Mouse (Mus musculus): ENCODE measurements around the gene Pum1.

The Pum1 gene

GRCm38 (mm10) chr4:130766926-130767325, 103.8 kb downstream of the Pum1 start:
- in situ Hi-C loops (cut with MboI; ENCODE audit: low pct_unique_long_range_greater_than_20kb in 1 of 2, low sequenced_read_pairs in 2 of 2, unreplicated experiment in 1 of 2), result no loop called here

GRCm38 (mm10) chr4:130773899-130774298, 110.8 kb downstream of the Pum1 start:
- in situ Hi-C loops (cut with MboI; ENCODE audit: low pct_unique_long_range_greater_than_20kb in 1 of 2, low sequenced_read_pairs in 2 of 2, unreplicated experiment in 1 of 2), result no loop called here

- in situ Hi-C loops (cut with MboI; ENCODE audit: low pct_unique_long_range_greater_than_20kb in 1 of 2, low sequenced_read_pairs in 2 of 2, unreplicated experiment in 1 of 2), result no loop called here
Observed at GRCm38 (mm10) chr4:130774822-130775221, 111.7 kb downstream of the Pum1 start.

- in situ Hi-C loops (cut with MboI; ENCODE audit: low pct_unique_long_range_greater_than_20kb in 1 of 2, low sequenced_read_pairs in 2 of 2, unreplicated experiment in 1 of 2), result no loop called here
Observed at GRCm38 (mm10) chr4:130777647-130778046, 114.5 kb downstream of the Pum1 start.

GRCm38 (mm10) chr4:130779037-130779436, 115.9 kb downstream of the Pum1 start:
- in situ Hi-C loops (cut with MboI; ENCODE audit: low pct_unique_long_range_greater_than_20kb in 1 of 2, low sequenced_read_pairs in 2 of 2, unreplicated experiment in 1 of 2), result no loop called here

- in situ Hi-C loops (cut with MboI; ENCODE audit: low pct_unique_long_range_greater_than_20kb in 1 of 2, low sequenced_read_pairs in 2 of 2, unreplicated experiment in 1 of 2), result no loop called here
Observed at GRCm38 (mm10) chr4:130782492-130782891, 119.4 kb downstream of the Pum1 start.

GRCm38 (mm10) chr4:130784755-130785154, 121.6 kb downstream of the Pum1 start:
- in situ Hi-C loops (cut with MboI; ENCODE audit: low pct_unique_long_range_greater_than_20kb in 1 of 2, low sequenced_read_pairs in 2 of 2, unreplicated experiment in 1 of 2), result loop anchor here (5.0 kb wide), 3 partner anchors 93 to 168 kb away; no protein-coding TSS in a partner anchor

- in situ Hi-C loops (cut with MboI; ENCODE audit: low pct_unique_long_range_greater_than_20kb in 1 of 2, low sequenced_read_pairs in 2 of 2, unreplicated experiment in 1 of 2), result loop anchor here (5.0 kb wide), 3 partner anchors 90 to 165 kb away; no protein-coding TSS in a partner anchor
Observed at GRCm38 (mm10) chr4:130787530-130787929, 124.4 kb downstream of the Pum1 start.

GRCm38 (mm10) chr4:130790180-130790579, 127.1 kb downstream of the Pum1 start:
- in situ Hi-C loops (cut with MboI; ENCODE audit: low pct_unique_long_range_greater_than_20kb in 1 of 2, low sequenced_read_pairs in 2 of 2, unreplicated experiment in 1 of 2), result no loop called here

GRCm38 (mm10) chr4:130791811-130792375, 128.8 kb downstream of the Pum1 start:
- in situ Hi-C loops (cut with MboI; ENCODE audit: low pct_unique_long_range_greater_than_20kb in 1 of 2, low sequenced_read_pairs in 2 of 2, unreplicated experiment in 1 of 2), result no loop called here

- in situ Hi-C loops (cut with MboI; ENCODE audit: low pct_unique_long_range_greater_than_20kb in 1 of 2, low sequenced_read_pairs in 2 of 2, unreplicated experiment in 1 of 2), result no loop called here
Observed at GRCm38 (mm10) chr4:130792376-130793179, 129.5 kb downstream of the Pum1 start, which contains the start of gene Sdc3. Gene Sdc3, plus strand, starts transcription at chr4:130792537.

GRCm38 (mm10) chr4:130793180-130793501, 130.0 kb downstream of the Pum1 start:
- in situ Hi-C loops (cut with MboI; ENCODE audit: low pct_unique_long_range_greater_than_20kb in 1 of 2, low sequenced_read_pairs in 2 of 2, unreplicated experiment in 1 of 2), result no loop called here

GRCm38 (mm10) chr4:130794771-130795170, 131.7 kb downstream of the Pum1 start:
- in situ Hi-C loops (cut with MboI; ENCODE audit: low pct_unique_long_range_greater_than_20kb in 1 of 2, low sequenced_read_pairs in 2 of 2, unreplicated experiment in 1 of 2), result no loop called here

- in situ Hi-C loops (cut with MboI; ENCODE audit: low pct_unique_long_range_greater_than_20kb in 1 of 2, low sequenced_read_pairs in 2 of 2, unreplicated experiment in 1 of 2), result no loop called here
Observed at GRCm38 (mm10) chr4:130795970-130796369, 132.8 kb downstream of the Pum1 start.

- in situ Hi-C loops (cut with MboI; ENCODE audit: low pct_unique_long_range_greater_than_20kb in 1 of 2, low sequenced_read_pairs in 2 of 2, unreplicated experiment in 1 of 2), result no loop called here
Observed at GRCm38 (mm10) chr4:130797201-130798051, 134.3 kb downstream of the Pum1 start.

GRCm38 (mm10) chr4:130798416-130798815, 135.3 kb downstream of the Pum1 start:
- in situ Hi-C loops (cut with MboI; ENCODE audit: low pct_unique_long_range_greater_than_20kb in 1 of 2, low sequenced_read_pairs in 2 of 2, unreplicated experiment in 1 of 2), result no loop called here

GRCm38 (mm10) chr4:130799118-130799517, 136.0 kb downstream of the Pum1 start:
- in situ Hi-C loops (cut with MboI; ENCODE audit: low pct_unique_long_range_greater_than_20kb in 1 of 2, low sequenced_read_pairs in 2 of 2, unreplicated experiment in 1 of 2), result no loop called here

GRCm38 (mm10) chr4:130799582-130799981, 136.5 kb downstream of the Pum1 start:
- in situ Hi-C loops (cut with MboI; ENCODE audit: low pct_unique_long_range_greater_than_20kb in 1 of 2, low sequenced_read_pairs in 2 of 2, unreplicated experiment in 1 of 2), result no loop called here

GRCm38 (mm10) chr4:130800147-130800546, 137.0 kb downstream of the Pum1 start:
- in situ Hi-C loops (cut with MboI; ENCODE audit: low pct_unique_long_range_greater_than_20kb in 1 of 2, low sequenced_read_pairs in 2 of 2, unreplicated experiment in 1 of 2), result no loop called here

Data from mouse embryonic stem cell (cell line).